8 mouse cellular contexts compared by ENCODE assay signal in the genomic region with DNA sequence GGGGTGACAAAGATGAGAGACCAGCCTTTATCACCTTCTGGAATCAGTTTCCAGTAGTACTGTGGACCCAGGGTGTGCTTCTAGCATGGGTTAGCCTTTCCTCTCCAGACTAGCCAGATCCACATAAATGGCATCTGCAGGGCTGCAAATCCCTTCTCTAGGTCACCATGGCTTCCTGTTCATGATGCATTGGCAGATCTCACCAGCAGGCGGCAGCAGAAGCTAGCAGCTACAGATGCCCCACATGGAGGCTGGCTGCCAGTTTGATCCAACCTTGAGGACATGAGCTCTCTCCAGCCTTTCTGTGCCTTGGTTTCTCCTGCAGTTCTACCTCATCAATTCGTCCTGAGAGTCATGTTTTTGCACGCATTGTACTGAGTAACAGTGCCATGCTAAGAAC. TPM values are rescaled to one million over a fixed set of nuclear protein-coding genes. Genes with fewer than 3 reads are reported as not detected.
A peak's percentile ranks its signal among the peaks of the same experiment; 100 is the strongest.
DNase-seq lines count a peak whose midpoint lies in the region; TF ChIP-seq lines count a peak whose summit lies in the region.
"Had no signal": no experiment of that assay in that cellular context is flagged by ENCODE, and none has a peak within 500 bp of the region (broad histone marks: within the 10 kb centered on the region; RNA-seq: fewer than 3 reads in every experiment).

No protein-coding gene starts in this region.

- in situ Hi-C loops in ES-E14 (cut with MboI; ENCODE audit: low sequenced_read_pairs in 2 of 2, unreplicated experiment in 2 of 2): no loop called here

- H3K9ac ChIP-seq in ES-E14 (ENCODE audit: insufficient read depth, low read depth, low read length, poor library complexity, severe bottlenecking): no peak overlapping the region
- H3K9ac ChIP-seq: limb, embryonic 12.5 days had no signal

- peak; percentile 64 for DNase-seq in ES-E14 (ENCODE audit: low read depth, low spot score)
- DNase-seq in adrenal gland, adult 2 months: peak; percentile 75
- peak; percentile 81 for DNase-seq in embryo, embryonic 11 days
- peak; percentile 19 for DNase-seq in heart, postnatal 25 days (ENCODE audit: low spot score)
- peak; percentile 65 to 73 for DNase-seq in layer of hippocampus, postnatal 14 days (ENCODE audit: low spot score in 2 of 2)
- DNase-seq in lung, postnatal 25 days (ENCODE audit: low spot score): peak; percentile 59
- DNase-seq in spleen, postnatal 10 days (ENCODE audit: low spot score in 2 of 2): peak; percentile 50 to 78

- intact Hi-C loops in heart, postnatal 25 days (cut with DNase I): loop anchor here (2.0 kb wide), 1 partner anchor 130 kb away; no protein-coding TSS in a partner anchor

- no peaks in the 10 kb centered on the region for H3K9me3 ChIP-seq in ES-E14 (ENCODE audit: control insufficient read depth, insufficient read depth, low read depth, low read length)
- H3K9me3 ChIP-seq: limb, embryonic 12.5 days had no signal

- H3K36me3 ChIP-seq in ES-E14 (ENCODE audit: control insufficient read depth, insufficient read depth, low read length, poor library complexity, severe bottlenecking): no peaks in the 10 kb centered on the region
- H3K36me3 ChIP-seq: limb, embryonic 12.5 days had no signal

- no peak overlapping the region for H3K4me3 ChIP-seq in ES-E14 (ENCODE audit: insufficient read depth in 1 of 2, low read depth in 1 of 2, low read length in 2 of 2, poor library complexity in 1 of 2, severe bottlenecking in 1 of 2)
- H3K4me3 ChIP-seq: limb, embryonic 12.5 days had no signal

- no peaks in the 10 kb centered on the region for H3K4me1 ChIP-seq in ES-E14 (ENCODE audit: control insufficient read depth in 2 of 2, insufficient read depth in 2 of 2, low read length in 2 of 2, poor library complexity in 1 of 2)
- H3K4me1 ChIP-seq: limb, embryonic 12.5 days had no signal

- no peak overlapping the region for H3K27ac ChIP-seq in ES-E14 (ENCODE audit: insufficient read depth, low read depth, low read length, poor library complexity, severe bottlenecking)
- H3K27ac ChIP-seq: limb, embryonic 12.5 days had no signal

TF ChIP-seq in ES-E14, 5 proteins besides CTCF, POLR2A, EP300 and RAD21:
- TF ChIP-seq HCFC1 (IDR thresholded peaks at IDR 0.05; ENCODE audit: borderline replicate concordance, insufficient read depth, low read length): no peak
- no peak for TF ChIP-seq ZNF384 (IDR thresholded peaks at IDR 0.05; ENCODE audit: low read depth, low read length)
- no peak for TF ChIP-seq MAFK (IDR thresholded peaks at IDR 0.05; ENCODE audit: insufficient read depth, low read depth, low read length)
- TF ChIP-seq ZC3H11A (IDR thresholded peaks at IDR 0.05; ENCODE audit: borderline replicate concordance, low read depth, low read length): no peak

RNA-seq across cellular contexts. Expression of gene Rbp1, which starts 13.6 kb away (rescaled TPM):
- 7.0 and 11.5 TPM in 2 replicates for total RNA-seq in ES-E14 (2012; rRNA removed)
- 1 to 10 TPM; 5.7 to 7.8 TPM for total RNA-seq in adrenal gland, adult 2 months (2021)
- polyA plus RNA-seq in adrenal gland, adult 2 months (2012; rRNA removed): 3.3 and 3.7 TPM in 2 replicates
- total RNA-seq in heart, postnatal 25 days (2021): 1 to 10 TPM; 7.4 to 7.6 TPM
- 1 to 10 TPM; 5.1 to 9.5 TPM for total RNA-seq in layer of hippocampus, postnatal 14 days (2021)

Comparison
In these comparisons a context has a peak if more than half of its experiments do, and no peak if none do; other contexts are left out.
1. DNase-seq: peak in every context shown above with its lines; median percentile 81 in embryo, embryonic 11 days; 75 in adrenal gland, adult 2 months; 69 in layer of hippocampus, postnatal 14 days; 64 in ES-E14; 64 in spleen, postnatal 10 days; 59 in lung, postnatal 25 days; 19 in heart, postnatal 25 days.